Mouse (Mus musculus): ENCODE measurements at regions not wholly inside any gene's neighbourhood (a gene's known extent, or its start where the extent isn't known, plus 50 kb on each side); places are given as distances from the start of the nearest gene placed in this dataset.
A peak's percentile ranks its signal among the peaks of the same experiment; 100 is the strongest.

DNA sequence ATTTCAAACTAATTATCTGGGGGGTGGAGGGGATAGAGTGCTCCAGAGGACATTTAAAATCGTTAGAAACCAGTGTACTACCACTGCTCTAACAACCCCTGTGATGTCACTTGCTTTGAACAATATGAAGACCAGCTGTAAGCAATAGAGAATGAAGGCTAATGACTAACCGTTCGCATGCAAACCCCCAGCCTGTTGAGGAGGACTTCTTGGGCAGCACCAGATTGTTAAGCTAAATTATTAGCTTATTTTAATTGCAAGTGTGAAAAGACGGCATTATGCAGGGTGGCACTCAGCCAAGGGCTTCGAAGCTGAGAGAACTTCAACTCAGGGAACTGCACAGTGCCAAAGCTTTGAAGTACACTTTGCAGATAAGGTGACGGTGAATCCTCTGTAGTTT, 452.0 kb upstream of the Adamts9 start:
- DNase-seq (ENCODE audit: low spot score in 2 of 2): peak; percentile 14 to 46

DNA sequence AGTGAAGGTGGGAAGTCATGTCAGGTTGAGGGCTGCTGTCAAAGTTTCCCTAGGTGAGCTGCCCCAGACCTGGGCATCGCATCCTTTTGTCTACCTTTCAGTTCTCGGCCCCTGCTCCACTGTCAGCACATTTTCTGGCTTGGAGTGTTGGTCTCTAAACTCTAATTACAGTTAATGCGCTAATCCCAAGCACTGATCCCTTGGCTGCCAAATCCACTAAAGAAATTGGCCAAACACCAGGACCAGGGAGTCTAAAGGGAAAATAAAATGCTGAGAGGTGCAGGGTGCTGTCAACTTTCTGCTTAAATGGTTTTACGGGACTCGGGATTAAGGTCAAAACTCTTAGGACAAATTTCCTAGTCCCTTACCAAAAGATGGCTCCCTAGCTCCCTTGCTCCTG, 450.3 kb upstream of the Adamts9 start:
- DNase-seq (ENCODE audit: low spot score in 2 of 2): no peak

DNA sequence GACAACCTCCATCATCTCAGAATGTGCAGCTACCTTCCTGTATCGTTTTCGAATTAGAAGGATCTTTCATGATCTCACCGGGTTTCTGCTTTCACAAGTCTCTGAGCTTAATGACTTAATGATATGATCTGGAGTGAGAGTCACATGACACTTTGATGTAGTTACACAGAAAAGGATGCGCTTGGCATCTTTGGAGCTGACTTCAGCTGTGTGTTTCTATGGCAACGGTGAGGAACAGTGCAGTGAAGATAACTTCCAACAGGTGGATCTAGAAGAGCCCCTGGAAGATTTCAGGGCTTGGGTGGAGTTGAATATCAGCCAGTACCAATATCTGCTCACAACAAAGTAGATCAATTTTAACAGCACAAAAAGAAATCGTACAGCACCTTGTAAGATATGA, 449.1 kb upstream of the Adamts9 start:
- no peak for DNase-seq (ENCODE audit: low spot score in 2 of 2)

DNA sequence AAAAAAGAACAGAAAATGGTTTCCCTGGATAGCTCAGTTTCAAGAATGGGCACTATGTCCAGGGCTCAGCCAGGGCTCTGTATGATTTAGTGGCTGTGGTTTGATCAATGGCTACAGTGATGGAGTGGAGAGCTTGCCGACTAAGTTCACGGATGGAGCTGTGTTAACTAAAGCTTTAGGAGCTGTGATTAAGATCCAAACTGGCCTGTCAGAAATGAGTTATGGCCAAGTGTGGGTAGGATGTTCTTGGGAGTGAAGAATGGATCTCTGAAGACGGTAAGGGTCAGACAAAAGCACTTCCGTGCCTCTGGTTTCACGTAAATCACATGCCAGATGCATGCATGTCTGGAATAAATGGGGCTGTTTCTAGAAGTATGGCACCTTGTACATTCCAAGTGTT, 447.9 kb upstream of the Adamts9 start:
- no peak for DNase-seq (ENCODE audit: low spot score in 2 of 2)

DNA sequence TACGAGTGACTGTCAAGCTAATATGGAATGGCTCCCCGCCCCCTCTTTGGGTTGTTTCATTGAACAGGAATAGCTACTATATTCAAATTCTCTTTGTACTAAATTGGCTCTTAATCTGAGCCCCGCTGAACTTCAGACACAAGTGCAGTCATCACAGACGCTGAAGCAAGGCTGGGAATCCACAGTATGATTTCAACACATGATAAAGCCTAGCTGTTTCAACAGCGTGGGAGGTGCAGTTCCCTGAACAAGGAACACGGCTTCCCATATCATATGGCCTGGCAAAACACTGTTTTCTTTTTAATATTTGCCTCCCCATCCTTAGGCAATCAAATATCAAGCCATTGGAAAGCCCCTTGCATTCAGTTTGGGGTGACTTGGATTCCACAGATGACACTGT, 428.0 kb upstream of the Adamts9 start:
- no peak for DNase-seq (ENCODE audit: low spot score in 2 of 2)

DNA sequence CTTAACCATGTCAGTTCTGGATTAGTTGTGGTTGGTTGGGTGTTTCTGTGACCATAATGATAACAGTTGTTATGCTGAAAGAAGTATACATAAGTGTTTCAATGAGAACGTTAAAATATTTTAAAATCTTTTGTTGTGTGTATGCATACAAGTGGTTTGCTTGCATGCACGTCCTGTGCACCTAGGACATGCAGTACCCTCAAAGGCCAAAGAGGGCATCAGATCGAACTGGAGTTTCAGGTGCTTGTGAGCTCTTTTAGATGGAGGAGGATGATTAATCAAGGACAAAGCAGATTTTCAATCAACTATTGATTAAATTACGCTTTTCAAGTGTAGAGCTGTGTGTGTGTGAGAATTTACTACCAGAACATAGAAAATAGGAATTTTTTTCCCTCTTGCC, 420.6 kb upstream of the Adamts9 start:
- no peak for DNase-seq (ENCODE audit: low spot score in 2 of 2)

DNA sequence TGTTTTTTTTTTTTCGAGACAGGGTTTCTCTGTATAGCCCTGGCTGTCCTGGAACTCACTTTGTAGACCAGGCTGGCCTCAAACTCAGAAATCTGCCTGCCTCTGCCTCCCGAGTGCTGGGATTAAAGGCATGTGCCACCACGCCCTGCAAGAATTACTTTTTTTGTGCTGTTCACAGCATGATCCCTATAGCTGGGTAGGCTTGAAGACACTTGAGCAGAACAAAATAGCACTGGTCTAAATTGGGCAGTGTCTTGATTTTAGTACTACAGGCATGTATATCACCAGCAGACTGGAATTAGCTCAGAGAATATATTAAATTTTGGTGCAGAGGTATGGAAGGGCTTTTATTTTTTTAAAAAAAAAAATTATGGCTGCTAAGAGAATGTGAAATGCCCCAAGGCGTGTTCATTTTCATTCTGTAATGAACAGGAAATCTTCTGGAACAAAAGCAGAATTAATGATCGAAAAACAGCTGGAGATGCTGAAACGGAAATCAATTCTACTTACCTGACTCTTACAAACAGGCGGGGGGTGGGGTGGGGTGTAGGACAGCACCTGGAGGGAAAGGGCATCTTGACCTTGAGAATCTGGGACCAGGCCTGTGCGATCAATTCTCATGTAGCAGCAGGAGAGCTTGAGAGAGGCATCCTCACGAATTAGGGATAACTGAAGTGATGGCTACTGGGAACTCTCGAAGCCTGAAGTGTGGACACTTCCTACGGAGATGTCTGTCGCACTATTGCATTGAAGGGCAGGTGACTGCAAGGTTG, 410.2 kb upstream of the Adamts9 start:
- no peak for DNase-seq (ENCODE audit: low spot score in 2 of 2)

- no peak for DNase-seq (ENCODE audit: low spot score in 2 of 2)
Measured at GRCm38 (mm10) chr6:93349936-93350700, 406.8 kb upstream of the Adamts9 start.

- no peak for DNase-seq (ENCODE audit: low spot score in 2 of 2)
Measured at GRCm38 (mm10) chr6:93348141-93348540, 404.8 kb upstream of the Adamts9 start.

DNA sequence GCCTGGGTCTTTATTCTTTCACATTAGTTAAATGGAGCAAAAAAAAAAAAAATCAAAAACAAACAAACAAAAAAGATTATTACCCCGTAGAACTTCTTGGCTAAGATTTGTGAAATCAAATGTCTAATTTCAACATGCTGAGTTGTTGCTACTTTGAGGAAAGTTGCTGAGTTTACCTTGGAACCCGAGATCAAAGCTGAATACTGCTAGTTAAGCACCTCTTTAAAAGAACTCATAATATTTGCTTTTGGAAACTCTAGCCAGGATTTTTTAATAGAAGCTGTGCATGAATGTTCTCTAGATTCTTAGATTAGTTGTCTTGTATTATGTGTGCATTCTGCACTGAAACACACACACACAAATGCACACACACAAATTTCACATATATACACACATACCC, 385.4 kb upstream of the Adamts9 start:
- DNase-seq (ENCODE audit: low spot score in 2 of 2): no peak

DNA sequence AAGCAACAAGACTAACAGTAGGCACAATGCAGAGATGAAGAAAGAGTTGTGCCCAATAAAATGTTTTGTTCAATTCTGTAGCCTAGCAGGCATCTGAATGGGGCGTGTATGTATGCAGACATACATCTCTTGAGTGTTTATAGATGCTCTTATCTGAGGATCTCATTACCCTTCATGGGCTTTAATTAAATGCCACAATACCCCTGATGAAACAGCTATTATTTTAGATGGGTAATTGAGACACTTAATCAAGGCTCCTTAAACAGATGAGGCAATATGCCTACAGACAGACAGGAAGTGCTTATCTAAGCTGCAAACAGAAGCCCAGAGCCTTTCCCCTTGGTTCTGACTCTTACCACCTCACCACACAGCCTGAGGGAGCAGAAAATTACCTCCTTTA, 384.6 kb upstream of the Adamts9 start:
- no peak for DNase-seq (ENCODE audit: low spot score in 2 of 2)

DNA sequence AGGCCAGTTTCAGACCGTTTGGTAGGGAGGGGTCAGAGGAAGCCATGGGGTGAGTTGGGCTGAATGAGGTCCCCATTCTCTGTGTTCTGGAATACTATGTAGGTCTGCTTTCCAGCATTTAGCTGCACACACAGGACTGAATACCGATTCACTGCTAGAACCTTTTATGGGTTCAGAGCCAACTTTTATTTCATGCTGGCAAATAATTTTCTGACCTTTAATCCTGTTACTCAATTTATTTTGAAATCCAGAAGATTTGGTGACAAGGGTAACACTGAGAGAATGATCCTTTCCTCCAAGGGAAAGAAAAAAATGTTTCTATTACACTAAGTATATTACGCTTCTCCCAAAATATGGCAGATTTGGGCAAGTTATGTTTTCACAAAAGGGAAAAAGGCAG, 380.6 kb upstream of the Adamts9 start:
- no peak for DNase-seq (ENCODE audit: low spot score in 2 of 2)

DNA sequence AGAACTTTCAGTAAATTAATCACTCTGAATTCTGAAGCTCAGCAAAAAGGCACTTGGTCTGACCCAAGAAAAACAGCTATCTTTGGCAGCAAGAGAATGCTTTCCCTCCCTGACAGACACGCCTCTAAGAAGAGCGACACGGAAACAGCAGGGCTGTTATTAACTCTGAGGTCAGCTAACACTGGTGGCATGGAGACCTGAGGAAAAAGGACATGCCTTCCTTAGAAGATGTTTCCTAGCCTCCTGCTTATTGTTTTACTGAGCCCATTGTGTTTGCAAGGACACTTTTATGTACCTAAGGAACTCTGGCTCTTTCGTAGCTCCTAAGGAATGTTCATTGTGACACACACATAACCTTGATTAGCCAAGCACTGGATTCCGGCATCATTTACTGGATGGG, 371.3 kb upstream of the Adamts9 start:
- no peak for DNase-seq (ENCODE audit: low spot score in 2 of 2)

DNA sequence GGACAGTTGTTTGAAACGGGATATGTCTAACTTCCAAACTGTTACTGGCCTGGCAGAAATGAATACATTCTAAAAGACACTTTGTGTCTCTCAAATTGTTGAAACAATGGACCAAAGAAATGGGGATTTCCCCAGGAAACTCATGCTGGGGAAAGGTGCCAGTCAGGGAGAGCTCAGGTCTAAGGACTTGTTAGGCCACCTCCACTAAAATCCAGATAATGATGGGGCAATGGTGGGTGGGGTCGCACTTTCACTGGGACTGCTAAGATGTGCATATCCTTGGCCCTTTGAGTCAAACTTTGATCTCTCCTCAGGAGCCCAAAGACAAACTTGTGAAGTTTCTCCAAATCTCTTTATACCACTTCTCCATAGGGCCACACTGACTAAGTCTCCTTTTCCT, 361.9 kb upstream of the Adamts9 start:
- DNase-seq (ENCODE audit: low spot score in 2 of 2): no peak

GRCm38 (mm10) chr6:93297975-93298374, 354.7 kb upstream of the Adamts9 start:
- no peak for DNase-seq (ENCODE audit: low spot score in 2 of 2)

GRCm38 (mm10) chr6:93291711-93292110, 348.4 kb upstream of the Adamts9 start:
- no peak for DNase-seq (ENCODE audit: low spot score in 2 of 2)

DNA sequence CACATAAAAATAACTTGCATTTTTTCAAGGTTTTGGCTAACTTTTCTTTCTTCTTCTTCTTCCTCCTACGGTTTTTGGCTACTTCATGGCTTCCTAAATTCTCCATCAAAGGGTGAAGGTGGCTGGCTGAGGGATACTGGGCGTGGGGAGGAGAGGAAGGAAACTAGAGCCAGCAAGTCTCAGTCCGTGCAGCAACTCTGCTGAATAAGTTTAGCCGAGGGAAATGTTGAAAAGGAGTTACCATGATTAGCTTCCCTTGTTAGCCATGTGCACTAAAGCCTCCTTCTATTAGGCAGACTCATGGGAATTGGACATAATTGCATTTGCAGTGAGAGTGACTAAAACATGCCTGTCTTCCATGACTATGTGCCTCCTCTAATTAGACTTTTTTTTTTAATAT, 345.1 kb upstream of the Adamts9 start:
- DNase-seq (ENCODE audit: low spot score in 2 of 2): no peak

DNA sequence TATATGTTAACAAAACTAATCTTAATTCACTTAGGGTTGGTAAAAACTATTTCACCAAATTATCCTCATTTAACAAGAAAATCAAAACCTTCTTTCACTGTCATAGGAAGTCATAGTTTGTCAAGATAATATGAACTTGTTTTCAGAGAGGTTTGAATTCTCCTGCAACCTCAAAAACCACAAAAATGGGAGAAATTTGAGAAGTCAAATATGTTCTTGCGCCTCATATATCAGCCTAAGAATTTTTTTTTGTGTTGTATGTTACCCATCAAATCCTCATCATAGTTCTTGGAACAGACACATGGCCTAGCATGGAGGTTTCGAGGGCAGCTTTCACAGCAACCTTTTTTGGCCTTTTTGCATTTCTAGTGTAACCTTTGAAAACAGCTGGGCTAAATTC, 342.5 kb upstream of the Adamts9 start:
- DNase-seq (ENCODE audit: low spot score in 2 of 2): no peak

- DNase-seq (ENCODE audit: low spot score in 2 of 2): no peak
Measured at GRCm38 (mm10) chr6:93281530-93281929, 338.2 kb upstream of the Adamts9 start.

GRCm38 (mm10) chr6:93273917-93274513, 330.7 kb upstream of the Adamts9 start:
- no peak for DNase-seq (ENCODE audit: low spot score in 2 of 2)

- DNase-seq (ENCODE audit: low spot score in 2 of 2): no peak
Measured at GRCm38 (mm10) chr6:93272206-93272605, 328.9 kb upstream of the Adamts9 start.

DNA sequence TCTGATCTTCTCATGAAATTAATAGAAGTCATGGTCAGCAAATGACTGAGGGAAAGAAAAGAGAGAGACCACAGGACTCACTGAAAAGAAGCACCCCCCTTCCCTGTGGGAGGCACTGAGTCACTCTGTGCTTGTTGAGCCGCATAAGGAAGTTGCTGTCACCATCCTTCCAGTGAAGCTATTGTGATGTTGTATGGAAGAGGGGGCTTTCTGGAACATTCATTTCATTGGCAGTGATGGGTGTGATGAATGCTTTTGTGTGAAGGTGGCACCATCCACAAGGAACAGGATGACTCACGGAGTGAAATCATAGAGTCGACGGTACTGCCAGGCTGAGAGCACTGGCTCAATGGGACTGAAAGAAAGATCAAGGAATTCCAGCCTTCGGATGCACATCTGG, 323.5 kb upstream of the Adamts9 start:
- peak in 1 of 2 experiments; percentile 11 for DNase-seq (ENCODE audit: low spot score in 2 of 2)

GRCm38 (mm10) chr6:93265164-93265563, 321.9 kb upstream of the Adamts9 start:
- DNase-seq (ENCODE audit: low spot score in 2 of 2): no peak
